Mouse (Mus musculus) CH12.LX (cell line): ENCODE measurements around the gene Slc44a1.

Source experiments
- CTCF ChIP-seq, 2 experiments: IDR thresholded peaks in 1 of 2; conservative IDR thresholded peaks in 1 of 2; 2 replicates each; pipeline ENCODE4 v1.5.1; 2011 to 2012; ENCODE audit warnings: low read depth in 2 of 2, low read length in 2 of 2, improper control_type of control experiment in 1 of 2, inconsistent platforms in 1 of 2, mild to moderate bottlenecking in 1 of 2, moderate library complexity in 1 of 2
- EP300 ChIP-seq: IDR thresholded peaks from 2 replicates; pipeline ENCODE4 v1.6.1; 2011; ENCODE audit warnings: low read length, improper control_type of control experiment
- JUND ChIP-seq: conservative IDR thresholded peaks from 2 replicates; pipeline ENCODE4 v1.6.1; 2011; ENCODE audit warnings: low read depth, low read length, improper control_type of control experiment
- MAFK ChIP-seq: IDR thresholded peaks from 2 replicates; pipeline ENCODE4 v1.6.1; 2011; ENCODE audit warnings: low read length, improper control_type of control experiment; ENCODE audit not compliant: insufficient replicate concordance
- MAZ ChIP-seq: IDR thresholded peaks from 2 replicates; pipeline ENCODE4 v1.6.1; 2012; ENCODE audit warnings: low read depth, mild to moderate bottlenecking, inconsistent platforms, low read length, improper control_type of control experiment, moderate library complexity
- MYC ChIP-seq: IDR thresholded peaks from 2 replicates; pipeline ENCODE4 v1.6.1; 2011; ENCODE audit warnings: low read depth, mild to moderate bottlenecking, improper control_type of control experiment, low read length
- POLR2A ChIP-seq: IDR thresholded peaks from 2 replicates; pipeline ENCODE4 v1.6.1; 2011; ENCODE audit warnings: low read depth, mild to moderate bottlenecking, improper control_type of control experiment, low read length
- POLR2AphosphoS2 ChIP-seq: IDR thresholded peaks from 2 replicates; pipeline ENCODE4 v1.6.1; 2011; ENCODE audit warnings: low read depth, low read length, improper control_type of control experiment
- SMC3 ChIP-seq: IDR thresholded peaks from 2 replicates; pipeline ENCODE4 v1.6.1; 2011; ENCODE audit warnings: low read depth, low read length, improper control_type of control experiment
- TCF12 ChIP-seq: IDR thresholded peaks from 2 replicates; pipeline ENCODE4 v1.6.1; 2014; ENCODE audit warnings: low read depth, mild to moderate bottlenecking, inconsistent platforms, low read length, improper control_type of control experiment
- USF2 ChIP-seq: conservative IDR thresholded peaks from 2 replicates; pipeline ENCODE4 v1.6.1; 2011; ENCODE audit warnings: low read depth, low read length, improper control_type of control experiment
- ZC3H11A ChIP-seq: IDR thresholded peaks from 2 replicates; pipeline ENCODE4 v1.6.1; 2012; ENCODE audit warnings: low read depth, mild to moderate bottlenecking, inconsistent platforms, low read length, improper control_type of control experiment
- ZKSCAN1 ChIP-seq: IDR thresholded peaks from 2 replicates; pipeline ENCODE4 v1.6.1; 2012; ENCODE audit warnings: low read depth, inconsistent platforms, low read length, improper control_type of control experiment, borderline replicate concordance
- ZNF384 ChIP-seq: IDR thresholded peaks from 2 replicates; pipeline ENCODE4 v1.6.1; 2012; ENCODE audit warnings: low read depth, low read length, improper control_type of control experiment, inconsistent platforms

DNA sequence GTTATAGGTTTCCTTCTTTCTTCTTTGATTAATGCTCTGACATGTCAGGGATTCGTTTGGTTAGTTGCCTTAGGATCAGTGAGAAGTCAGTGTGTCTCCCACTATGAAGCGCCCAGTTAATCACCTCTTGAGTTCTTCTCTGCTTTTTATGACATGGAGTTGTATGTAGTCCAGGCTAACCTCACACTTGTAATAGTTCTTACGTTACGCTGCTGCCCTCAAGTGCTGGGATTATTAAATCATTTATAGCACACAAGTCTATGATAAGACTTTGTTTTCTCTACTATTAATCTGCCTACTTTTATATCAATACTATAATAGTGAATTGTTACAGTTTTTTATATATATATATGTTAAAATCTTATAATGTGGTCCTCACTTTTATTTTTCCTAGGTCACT, 109.2 kb downstream of the Slc44a1 start:
- TF ChIP-seq ZC3H11A = no peak
- no peak for TF ChIP-seq TCF12
- no peak for TF ChIP-seq MAFK
- no peak for TF ChIP-seq ZNF384
- TF ChIP-seq POLR2AphosphoS2 = no peak
- TF ChIP-seq CTCF (conservative IDR thresholded peaks at IDR 0.05 in 1 of 2, IDR thresholded peaks at IDR 0.05 in 1 of 2; ENCODE audit: low read depth in 2 of 2, low read length in 2 of 2) = peak in 1 of 2 experiments; percentile 57; a peak in 2 of 4 replicates
- no peak for TF ChIP-seq ZKSCAN1
- no peak for TF ChIP-seq POLR2A
- no peak for TF ChIP-seq EP300
- TF ChIP-seq USF2 = no peak
- TF ChIP-seq MYC = no peak
- TF ChIP-seq MAZ = no peak
- no peak for TF ChIP-seq JUND
- TF ChIP-seq SMC3 = peak; percentile 53
